Mouse (Mus musculus): ENCODE data around the gene Fam133b. TPM values are rescaled to one million over a fixed set of nuclear protein-coding genes. Genes with fewer than 3 reads are reported as not detected.

Gene Fam133b
- total RNA-seq (2021) = 10 to 100 TPM in 1 of 2 experiments, 1 to 10 TPM in 1; 9.5 to 12.0 TPM
- long read RNA-seq, experiment 1, transcript Fam133b-201 (11 exons, 1,491 nt) = major isoform, 9 of 11 reads
- long read RNA-seq, experiment 1, partial matches to known transcripts = 0 of 11 reads
- long read RNA-seq, experiment 1, other reads (novel, unspliced or antisense) = 2 of 11 reads
- long read RNA-seq, experiment 2, transcript Fam133b-201 (11 exons, 1,491 nt) = major isoform, 15 of 15 reads
- long read RNA-seq, experiment 2, partial matches to known transcripts = 0 of 15 reads
- long read RNA-seq, experiment 2, other reads (novel, unspliced or antisense) = 0 of 15 reads

DNA sequence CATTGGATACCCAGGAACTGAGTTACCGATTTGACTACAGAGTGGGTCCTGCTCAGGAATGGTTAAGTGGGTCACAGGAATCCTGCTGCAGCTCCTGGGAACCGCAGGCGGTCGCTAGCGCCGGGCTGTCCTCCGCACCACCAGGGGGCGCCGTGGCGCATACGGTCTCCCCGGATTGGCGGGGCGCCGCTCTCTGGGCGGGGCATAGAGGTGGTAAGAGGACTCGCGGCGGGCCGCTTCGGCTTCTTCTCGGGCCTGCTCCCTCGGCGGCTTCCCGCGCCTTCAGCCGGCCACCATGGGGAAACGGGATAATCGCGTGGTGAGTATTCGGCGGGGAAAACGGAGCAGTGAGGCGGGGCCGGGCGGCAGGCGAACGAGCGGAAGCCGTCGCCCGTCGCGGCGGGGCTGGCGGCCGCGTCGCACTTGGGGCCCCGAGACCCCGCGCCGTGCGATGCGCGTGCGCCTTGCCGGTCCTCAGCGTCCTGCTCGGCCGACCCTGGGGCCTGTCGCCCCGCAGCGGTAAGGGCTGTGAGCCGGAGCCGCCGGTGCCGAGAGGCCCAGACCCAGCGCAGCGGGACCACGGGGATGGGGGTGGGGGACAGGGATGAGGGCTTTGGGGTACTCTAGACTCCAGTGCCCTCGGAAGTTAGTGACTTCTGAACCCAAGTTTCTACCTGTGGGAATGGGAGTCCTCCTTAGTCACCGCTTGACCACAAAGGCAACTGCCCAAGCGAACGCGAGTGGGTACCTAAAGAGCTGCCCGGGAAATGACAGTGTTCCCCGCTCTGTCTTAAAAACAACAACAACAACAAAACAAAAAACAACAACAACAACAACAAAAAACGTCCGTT lies at the start of gene Fam133b:
TSS of gene Fam133b (plus strand) at position 205 of the 851 bp plus-strand sequence.
- peak; percentile 96 for DNase-seq (ENCODE audit: low spot score)

DNA sequence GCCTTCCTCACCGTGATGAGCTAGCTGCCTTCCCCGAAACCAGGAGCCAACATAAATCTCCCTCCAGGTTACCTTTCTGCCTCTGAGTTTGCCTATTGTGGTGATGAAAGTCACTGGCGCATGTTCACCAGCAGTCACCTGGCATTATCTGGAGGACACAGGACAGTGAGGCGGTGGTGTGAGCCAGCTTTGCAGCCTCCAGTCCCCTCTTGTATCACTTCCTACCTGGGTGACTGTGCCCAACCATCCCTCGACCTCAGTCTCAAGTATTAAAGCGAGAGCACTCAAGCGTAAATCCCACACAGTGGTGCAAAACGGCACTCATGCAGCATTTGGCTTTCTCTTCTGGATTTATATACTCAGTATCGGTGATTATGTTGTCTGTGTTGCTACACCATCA lies 49.7 kb upstream of the Fam133b start:
- no peak for DNase-seq (ENCODE audit: low spot score)

DNA sequence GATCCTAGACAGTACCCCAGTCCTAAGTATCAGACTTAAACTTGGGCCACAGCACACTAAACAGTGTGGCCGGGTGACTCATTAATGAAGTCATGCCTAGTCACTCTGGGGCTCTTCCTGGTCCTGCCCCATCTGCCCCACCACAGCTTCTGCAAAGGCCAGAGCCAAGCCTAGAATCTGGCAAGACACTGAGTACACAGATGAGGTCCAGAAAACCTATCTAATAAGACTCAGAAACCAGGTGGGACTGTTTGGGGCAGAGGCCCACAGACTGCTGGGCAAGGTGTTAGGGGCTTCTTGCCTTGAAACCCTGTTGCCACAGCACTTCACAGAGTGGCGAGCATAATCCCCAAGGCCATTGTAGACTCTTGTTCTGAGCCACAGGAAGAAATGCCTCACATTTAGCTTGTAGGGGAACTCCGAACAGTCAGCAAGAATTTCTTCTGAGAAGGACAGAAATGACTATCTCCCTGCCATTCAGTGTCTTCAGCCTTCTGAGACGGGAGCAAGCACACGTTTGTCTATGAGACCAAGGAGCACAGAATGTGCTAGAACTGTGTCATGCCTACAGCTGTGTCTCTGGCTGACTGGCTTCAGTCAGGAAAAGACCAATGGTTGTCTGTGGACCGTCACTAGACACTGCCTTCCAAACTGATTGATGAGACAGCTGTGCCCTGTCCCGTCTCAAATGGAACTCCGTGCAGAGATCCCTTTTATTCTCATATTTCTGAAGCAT lies 49.0 kb upstream of the Fam133b start:
- no peak for DNase-seq (ENCODE audit: low spot score)

DNA sequence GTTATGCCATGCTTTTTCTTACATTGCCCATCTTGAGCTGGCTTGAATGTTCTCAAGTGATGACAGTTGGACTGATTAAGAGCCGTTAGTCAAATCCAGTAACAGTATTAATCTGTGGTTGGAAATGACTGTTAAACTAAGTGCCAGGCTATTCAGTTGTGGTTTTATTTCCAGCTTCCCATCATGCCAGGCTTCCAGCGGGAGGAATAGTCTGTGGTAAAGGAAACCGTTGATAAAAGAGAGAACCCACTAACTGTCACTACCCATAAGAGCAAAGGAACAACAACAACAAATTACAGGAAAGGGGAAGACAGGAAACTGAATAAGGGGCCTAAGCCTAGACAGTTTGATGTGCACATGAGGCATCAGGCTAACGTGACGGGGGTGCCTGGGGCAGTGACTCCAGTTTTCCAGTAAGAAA lies 46.1 kb upstream of the Fam133b start:
- no peak for DNase-seq (ENCODE audit: low spot score)

DNA sequence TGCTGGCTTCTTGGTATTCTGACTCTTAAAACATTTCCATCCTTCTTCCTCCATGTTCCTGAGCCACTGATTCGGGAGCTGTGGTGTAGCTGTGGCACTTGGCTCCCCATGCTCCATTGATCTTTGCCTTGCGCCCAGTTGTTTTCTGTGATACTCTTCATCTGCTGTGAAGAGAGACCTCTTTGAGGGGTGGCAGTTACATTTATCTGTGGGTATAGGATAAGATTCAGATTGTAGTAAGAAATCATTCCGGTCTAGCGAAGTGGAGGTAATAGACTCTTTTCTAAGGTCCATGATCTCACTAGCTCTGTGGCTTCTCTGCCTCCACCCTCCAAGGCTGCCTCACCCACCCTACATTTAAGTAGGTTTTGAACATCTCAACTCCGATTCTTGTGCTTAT lies 43.3 kb upstream of the Fam133b start:
- no peak for DNase-seq (ENCODE audit: low spot score)

DNA sequence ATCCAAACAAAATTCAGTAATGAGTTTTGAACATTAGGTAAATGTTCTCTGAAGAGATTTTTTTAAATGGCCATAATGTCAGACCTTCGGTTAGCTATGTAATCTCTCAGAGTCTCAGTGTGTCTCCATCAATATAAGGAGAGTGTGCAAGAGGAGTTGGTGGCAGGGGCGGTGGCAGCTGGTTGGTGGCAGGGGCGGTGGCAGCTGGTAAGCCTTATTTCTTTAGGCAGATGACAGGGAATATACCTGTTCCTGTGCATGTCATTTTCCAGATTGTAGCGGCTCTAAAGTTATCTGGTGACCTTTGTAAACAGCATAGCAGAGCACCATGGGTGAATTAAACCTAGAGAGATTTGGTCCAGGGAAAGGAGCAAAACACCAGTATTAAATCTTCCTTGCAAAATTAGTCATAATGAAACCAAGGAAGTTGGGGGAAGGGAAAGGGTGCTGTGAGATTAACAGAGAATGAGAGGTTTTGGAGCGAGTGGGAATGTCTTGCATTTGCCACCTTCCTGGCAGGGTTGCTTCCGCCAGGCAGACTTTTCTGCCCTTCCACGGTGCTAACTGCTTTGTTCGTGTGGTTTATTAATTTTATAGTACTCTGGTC lies 42.6 kb upstream of the Fam133b start:
- no peak for DNase-seq (ENCODE audit: low spot score)

DNA sequence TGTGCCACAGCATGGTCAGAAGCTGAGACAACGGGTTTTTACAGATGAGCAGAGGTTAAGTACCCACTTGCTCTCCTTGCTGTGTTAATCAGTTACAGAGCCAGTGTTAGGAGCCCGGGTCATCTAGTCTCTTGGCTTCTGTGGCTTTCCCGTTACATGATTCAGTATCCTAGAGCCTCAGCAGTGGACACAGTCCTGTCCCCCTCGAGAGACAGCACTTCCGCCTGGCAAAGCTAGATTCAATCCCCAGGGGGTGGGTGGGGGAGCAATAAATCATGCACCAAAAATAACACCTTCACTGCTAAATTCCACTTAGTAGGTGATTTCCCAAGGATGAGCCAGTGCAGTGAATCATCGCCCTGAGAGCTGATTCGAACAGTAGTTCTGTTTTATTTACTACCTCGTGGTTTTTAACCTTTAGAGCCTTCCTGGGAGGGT lies 42.0 kb upstream of the Fam133b start:
- no peak for DNase-seq (ENCODE audit: low spot score)

DNA sequence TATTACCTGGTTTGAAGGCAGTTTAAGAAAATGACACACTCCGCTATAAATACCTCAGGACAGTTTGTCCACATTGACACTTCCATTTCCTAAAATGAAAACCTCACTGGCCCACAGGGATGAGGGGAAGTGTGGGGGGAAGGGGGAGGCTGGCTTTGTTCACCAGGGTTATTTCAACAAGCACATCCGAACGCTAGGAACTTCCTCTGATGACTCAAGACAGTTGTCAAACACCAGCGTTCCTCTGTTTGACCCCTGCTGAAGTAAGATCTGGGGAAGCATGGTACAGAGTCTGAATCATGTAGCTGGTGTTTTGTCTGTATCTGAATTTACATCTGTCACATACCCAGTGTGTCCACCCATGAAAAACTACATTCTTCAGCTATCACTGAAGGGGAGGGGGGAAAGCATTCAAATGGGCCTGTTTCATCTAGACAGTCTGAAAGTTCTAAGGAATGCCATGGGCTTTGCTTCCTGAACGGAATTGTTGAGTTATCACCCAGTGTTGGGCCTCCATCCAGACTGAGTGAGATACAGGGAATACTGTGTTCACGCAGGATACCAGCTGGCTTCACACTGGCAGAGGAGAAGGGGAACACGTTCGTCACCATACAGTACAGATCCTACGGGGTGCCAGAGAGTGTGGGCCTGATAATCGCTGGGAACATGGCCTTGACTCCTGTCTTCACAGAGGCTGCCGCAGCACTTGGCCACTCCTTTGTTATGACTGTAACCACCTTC lies 40.9 kb upstream of the Fam133b start:
- peak; percentile 57 for DNase-seq (ENCODE audit: low spot score)

DNA sequence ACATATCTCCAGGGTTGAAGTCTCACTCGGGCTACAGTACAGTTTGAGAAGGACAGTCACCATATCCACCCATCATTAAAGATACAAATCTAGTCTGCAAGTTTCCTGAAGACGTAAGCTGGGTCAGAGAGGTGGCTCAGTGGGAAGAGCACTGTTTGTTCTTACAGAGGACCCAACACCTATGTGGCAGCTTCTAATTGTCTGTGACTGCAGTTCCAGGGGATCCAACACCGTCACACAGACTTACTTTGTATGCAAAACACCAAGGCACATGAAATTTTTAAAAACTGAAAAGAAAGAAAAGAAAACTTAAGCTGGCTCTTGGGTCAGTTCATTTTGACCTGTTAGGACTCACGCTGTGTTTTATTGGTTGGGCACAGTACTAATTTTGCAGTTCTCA lies 40.3 kb upstream of the Fam133b start:
- DNase-seq (ENCODE audit: low spot score) = no peak

DNA sequence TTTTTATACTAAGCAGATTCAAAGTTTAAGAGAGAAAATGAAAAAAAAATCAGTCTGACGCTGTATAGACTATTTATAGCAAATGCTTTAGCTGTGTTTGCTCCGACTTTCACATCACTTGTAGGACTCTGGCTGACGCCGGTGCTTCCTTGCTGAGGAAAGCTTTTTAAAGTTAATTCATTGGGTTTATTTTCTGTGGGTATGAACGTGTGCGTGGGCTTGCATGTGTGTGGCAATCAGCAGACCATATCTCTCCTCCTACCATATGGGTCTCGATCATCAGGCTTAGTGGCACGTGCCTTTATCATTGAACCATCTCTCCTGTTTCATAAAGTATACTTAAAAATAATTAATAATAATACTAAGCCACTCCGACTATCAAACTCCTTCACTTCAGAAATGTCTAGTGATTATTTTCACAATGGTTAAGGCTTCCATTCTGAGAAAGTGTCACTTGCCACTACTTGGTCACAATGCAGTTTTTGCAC lies 39.8 kb upstream of the Fam133b start:
- DNase-seq (ENCODE audit: low spot score) = no peak

DNA sequence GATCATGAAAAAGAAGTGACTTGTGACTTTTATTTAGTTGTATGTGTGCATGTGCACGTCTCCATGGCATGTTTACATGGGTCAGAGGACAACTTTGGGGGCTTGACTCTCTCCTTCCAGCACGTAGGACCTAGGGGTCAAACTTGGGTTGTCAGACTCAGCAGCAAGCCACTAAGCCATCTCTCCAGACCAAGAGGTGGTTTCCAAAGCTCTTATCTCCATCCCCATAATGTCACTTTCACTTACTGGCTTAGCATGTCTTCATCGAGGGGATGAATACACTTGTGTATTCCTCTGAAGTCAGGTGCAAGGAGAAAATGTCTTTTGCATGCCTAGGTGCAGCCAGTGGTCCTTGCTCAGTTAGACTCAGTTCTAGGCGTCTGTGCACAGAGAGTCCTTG lies 39.2 kb upstream of the Fam133b start:
- DNase-seq (ENCODE audit: low spot score) = no peak

DNA sequence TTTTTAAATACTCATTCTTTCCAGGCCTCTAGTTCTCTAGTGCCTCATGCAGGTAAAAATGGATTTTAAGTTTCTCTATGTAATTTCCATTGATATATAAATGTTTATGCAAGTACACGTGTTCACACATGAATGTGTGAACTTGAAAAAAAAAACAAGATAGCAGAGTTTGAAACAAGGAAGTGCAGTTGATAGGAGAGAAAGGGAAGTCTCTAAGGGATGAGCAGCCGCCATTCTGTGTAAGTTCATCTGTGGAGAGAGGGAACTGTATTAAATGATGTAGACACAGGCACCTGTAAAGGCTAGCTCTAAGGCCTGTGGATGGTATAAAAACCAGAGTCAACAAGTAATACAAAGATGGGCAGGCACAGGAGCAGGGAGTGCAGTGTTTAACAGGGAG lies 38.1 kb upstream of the Fam133b start:
- DNase-seq (ENCODE audit: low spot score) = no peak

DNA sequence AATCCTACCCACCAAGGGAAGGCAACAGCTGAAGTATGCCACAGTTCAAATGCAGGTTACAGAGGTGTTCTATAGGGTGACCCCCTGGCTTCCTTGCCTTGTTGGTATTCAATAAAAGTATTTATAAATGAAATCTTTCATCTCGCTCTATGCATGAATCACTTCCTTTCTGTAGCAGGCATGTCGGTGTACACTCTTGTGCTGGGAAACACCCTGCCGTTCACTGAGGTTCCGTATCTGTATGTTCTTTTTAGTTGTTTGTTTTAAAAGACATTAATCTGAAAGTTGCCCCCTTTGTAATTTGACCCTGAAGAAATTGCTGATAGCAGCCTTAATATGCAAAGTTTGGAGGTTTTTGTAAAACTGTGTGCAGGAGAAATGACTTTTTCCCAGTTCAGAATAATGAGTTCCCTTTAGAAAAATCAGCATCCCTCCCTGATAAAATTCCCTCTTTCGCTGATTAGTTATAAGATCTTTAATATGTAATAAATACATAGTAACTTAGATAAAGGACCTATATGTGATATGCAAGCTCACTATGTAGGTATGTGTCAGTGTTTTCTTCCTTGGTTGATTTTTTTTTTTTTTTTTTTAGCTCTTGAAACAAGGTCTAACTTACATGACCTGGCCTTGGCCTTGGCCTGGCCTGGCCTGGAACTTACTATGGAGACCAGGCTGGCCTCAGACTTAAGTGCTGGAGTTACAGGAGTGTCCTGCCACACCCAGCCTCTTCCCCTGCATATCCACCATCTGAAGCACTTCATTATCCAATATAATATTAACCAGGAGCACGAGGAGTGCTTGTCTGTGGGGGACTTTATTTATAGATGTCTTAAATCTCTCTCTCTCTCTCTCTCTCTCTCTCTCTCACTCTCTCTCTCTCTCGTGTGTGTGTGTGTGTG lies 34.9 kb upstream of the Fam133b start:
- DNase-seq (ENCODE audit: low spot score) = no peak

DNA sequence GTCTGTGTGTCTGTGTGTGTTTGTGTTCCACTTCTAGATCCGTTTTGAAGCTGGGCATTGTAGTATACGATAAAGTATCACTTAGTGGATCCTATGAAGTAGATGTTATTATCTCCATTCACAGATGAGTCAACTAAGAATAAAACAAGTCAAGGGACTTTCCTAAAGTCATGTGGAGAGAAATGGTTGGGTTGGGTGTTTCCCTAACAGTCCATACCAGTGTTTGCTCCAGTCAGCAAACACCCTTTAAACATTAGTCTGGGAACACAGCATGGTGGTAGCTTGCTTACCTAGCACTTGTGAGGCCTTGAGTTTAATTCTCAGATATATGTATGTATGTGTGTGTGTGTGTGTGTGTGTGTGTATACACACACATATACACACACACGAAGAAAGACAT lies 34.1 kb upstream of the Fam133b start:
- DNase-seq (ENCODE audit: low spot score) = no peak

DNA sequence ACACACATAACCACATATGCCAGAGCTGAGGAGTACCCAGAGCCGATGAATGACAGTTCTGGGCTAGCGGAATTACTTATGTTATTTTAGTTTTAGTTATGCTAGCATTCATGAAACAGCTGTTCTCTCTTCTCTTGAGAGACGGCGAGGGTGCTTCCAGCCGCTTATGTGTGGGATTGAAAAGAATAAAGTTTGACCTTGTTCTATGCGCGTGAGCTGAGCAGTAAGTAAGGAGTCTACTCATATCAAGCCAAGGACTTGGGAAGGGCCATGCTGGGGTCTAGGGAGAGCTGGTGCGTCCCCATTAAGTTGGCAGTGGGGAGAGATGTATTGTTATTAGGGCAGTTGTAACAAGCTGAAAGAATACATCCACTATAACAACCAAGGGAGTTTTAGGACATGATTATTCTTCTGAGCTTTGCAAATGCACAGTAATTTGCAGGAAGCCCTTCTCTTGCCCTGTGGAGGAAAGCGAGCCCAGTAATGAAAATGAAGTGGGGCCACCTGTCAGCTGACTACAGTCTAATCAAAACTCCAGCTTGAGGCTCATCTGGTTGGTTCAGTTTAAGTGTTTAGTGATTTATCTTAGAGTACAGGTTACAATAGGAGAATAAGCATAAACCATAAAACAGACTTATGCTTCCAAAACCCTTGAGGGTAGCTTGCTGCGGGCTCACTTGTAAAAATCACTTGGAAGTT lies 32.4 kb upstream of the Fam133b start:
- DNase-seq (ENCODE audit: low spot score) = no peak

DNA sequence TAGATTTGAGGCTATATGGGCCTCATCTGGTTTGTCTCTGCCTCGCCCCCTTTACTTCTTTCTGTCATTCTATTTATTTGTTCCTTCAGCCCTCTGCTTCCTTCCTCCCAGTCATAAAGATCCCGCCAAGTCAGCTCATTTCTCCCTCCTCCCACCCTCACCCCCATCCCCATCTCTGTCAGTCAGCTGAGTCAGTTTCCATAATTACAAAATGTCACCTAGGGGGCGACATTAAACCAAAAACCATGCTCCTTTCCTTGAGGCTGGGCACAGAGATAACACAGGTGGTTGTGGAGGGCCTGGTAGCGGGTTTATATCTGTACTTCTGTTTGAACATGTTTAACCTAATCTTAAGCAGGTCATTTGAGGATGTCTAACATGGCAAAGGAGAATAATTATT lies 31.0 kb upstream of the Fam133b start:
- DNase-seq (ENCODE audit: low spot score) = no peak

DNA sequence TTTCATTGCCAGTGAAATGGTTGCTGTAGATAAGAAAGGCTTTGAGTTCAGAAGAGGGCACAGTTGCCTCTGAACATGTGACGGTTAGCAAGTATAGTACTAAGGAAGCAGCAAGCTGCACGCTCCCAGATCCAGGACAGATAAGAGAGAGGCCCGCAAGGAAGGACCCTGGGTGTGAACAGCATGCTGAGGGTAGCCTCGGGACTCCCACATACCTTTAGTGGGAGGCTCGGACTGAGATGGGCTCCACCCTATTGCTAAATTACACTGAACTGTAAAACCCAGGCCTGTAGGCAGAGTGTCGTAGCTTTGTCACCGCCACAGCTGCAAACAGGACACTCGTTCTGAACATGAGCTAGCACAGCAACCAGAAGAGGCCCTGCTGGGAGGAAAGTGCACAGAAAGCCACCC lies 28.7 kb upstream of the Fam133b start:
- no peak for DNase-seq (ENCODE audit: low spot score)

DNA sequence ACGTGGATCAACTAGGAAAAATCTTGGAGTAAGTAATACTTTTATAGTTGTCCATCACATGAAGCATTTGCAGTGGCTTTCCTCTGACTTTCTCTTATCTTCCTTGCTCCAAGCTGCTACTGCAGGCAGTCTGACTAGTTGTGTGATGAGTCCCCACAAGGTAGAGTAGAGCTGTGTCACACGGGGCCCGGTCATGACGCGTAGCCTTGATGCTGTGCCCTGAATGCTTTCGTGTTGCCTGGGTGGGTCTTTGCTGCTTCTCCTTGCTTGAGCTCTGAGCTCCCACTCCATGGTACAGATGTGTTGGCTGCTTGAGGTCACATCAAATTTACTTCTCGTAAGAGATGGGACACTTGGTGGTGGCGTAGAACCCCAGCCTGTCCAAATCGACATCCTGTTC lies 28.2 kb upstream of the Fam133b start:
- DNase-seq (ENCODE audit: low spot score) = no peak

DNA sequence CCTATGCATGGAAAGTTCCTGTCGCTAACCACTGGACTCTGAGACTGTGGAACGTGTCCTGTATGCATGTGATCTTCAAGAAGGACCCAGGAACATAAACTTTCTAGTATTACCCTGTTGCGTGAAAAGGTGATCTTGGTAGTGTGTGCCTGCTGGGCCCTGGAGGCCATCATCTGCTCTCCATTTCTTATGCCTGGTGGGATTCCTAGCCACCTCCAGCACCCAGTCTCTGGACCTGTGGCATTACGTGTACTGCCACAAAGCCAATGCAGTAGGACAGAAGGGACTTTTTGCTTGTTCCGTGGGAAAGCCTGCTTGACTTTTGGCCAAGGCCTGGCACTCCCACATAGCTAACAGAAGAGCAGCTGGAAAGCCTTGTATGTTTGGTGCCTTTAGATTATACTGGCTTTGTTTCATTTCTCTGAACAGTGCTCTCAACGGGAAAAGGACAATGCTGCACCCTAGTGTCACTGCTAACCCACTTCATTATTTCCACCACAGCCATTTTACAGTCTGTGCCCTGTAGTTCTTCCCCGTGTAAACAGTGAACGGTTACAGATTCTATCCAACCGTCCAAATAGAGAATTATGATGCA lies 27.1 kb upstream of the Fam133b start:
- DNase-seq (ENCODE audit: low spot score) = no peak

Data from gastrocnemius, adult 18-20 months (tissue).